Mouse (Mus musculus) thymus, postnatal 4 days (tissue): ENCODE results near the gene Ptgis.
A peak's percentile ranks its signal among the peaks of the same experiment; 100 is the strongest.

Experiments
- DNase-seq: peaks from one replicate; pipeline ENCODE4 v3.0.0; 2021

Ptgis gene

GRCm38 (mm10) chr2:167189291-167190075 is 50.9 kb downstream of the Ptgis start:
- peak; percentile 13 for DNase-seq

GRCm38 (mm10) chr2:167188315-167189207 is 51.8 kb downstream of the Ptgis start:
- peak; percentile 80 for DNase-seq

GRCm38 (mm10) chr2:167187119-167187518 is 53.3 kb downstream of the Ptgis start:
- DNase-seq: no peak

- DNase-seq: no peak
These were observed 53.9 kb downstream of the Ptgis start for GRCm38 (mm10) chr2:167186544-167186943.

GRCm38 (mm10) chr2:167186003-167186402 is 54.4 kb downstream of the Ptgis start:
- DNase-seq: no peak

GRCm38 (mm10) chr2:167185432-167185831 is 55.0 kb downstream of the Ptgis start:
- DNase-seq: no peak

- DNase-seq: no peak
These were observed 58.6 kb downstream of the Ptgis start for GRCm38 (mm10) chr2:167181662-167182389.

- DNase-seq: no peak
These were observed 59.3 kb downstream of the Ptgis start for GRCm38 (mm10) chr2:167181096-167181495.

- DNase-seq: no peak
These were observed 61.1 kb downstream of the Ptgis start for GRCm38 (mm10) chr2:167179301-167179700.

GRCm38 (mm10) chr2:167177231-167177641 is 63.2 kb downstream of the Ptgis start:
- DNase-seq: no peak

GRCm38 (mm10) chr2:167175284-167175683 is 65.1 kb downstream of the Ptgis start:
- no peak for DNase-seq

- no peak for DNase-seq
These were observed 67.1 kb downstream of the Ptgis start for GRCm38 (mm10) chr2:167173051-167173875.

GRCm38 (mm10) chr2:167167515-167168212 is 72.7 kb downstream of the Ptgis start:
- no peak for DNase-seq

GRCm38 (mm10) chr2:167163600-167163999 is 76.8 kb downstream of the Ptgis start:
- DNase-seq: no peak

- DNase-seq: no peak
These were observed 77.3 kb downstream of the Ptgis start for GRCm38 (mm10) chr2:167163134-167163533.

- DNase-seq: no peak
These were observed 77.8 kb downstream of the Ptgis start for GRCm38 (mm10) chr2:167162516-167163021.

GRCm38 (mm10) chr2:167159721-167160120 is 80.7 kb downstream of the Ptgis start:
- no peak for DNase-seq

GRCm38 (mm10) chr2:167158780-167159179 is 81.6 kb downstream of the Ptgis start:
- DNase-seq: no peak

GRCm38 (mm10) chr2:167156118-167156715 is 84.2 kb downstream of the Ptgis start:
- DNase-seq: no peak

- DNase-seq: no peak
These were observed 84.8 kb downstream of the Ptgis start for GRCm38 (mm10) chr2:167155541-167155973.

- DNase-seq: no peak
These were observed 89.5 kb downstream of the Ptgis start for GRCm38 (mm10) chr2:167150880-167151279.
